Mouse (Mus musculus) left cerebral cortex, adult 8-10 months (tissue): ENCODE measurements around the gene Pnrc2. TPM values are rescaled to one million over a fixed set of nuclear protein-coding genes. Genes with fewer than 3 reads are reported as not detected.

ENCODE experiments used
- DNase-seq, 2 experiments: peaks; one replicate each; pipeline ENCODE4 v3.0.0; 2022; ENCODE audit warnings: low spot score in 2 of 2
- total RNA-seq, 4 experiments: library from RNA; stranded (reverse); gene quantifications; 2 replicates each; pipeline ENCODE4 v1.2.4; 2022

Pnrc2 gene
- total RNA-seq, result 10 to 100 TPM; 39.6 to 49.8 (median 44.9) TPM

DNA sequence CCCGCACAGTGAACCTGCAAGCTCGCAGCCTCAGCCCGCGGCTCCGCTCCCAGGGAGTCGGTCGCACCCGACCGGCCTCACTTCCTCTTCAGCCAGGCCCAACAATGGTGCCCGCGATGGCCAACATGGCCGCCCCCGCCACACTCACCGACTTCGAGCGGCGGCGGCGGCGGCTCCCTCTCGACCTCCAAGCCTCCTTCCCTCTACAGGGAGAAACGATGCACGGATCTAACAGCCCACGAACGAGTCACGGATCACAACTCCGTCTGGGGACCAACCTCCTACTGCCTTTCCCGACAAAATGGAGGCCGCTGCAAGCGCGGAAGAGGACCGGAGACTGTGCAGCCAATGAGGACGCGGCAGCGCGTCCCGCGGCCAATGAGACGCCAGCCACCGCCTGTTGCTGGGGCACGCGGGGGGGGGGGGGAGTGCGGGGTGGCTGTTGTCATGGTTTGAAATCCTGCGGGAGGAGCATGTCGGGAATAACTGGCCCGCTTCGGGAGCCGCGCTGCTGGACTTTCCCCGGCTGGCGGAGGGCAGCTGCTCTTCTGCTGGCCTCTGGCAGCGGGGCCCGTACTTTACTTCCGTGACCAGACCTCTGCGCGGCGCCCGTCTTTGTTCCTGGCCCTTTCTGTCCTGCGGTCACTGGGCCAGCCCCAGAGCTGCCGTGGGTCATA, at the start of gene Pnrc2:
Gene Pnrc2 (minus strand): TSS at position 325 of the 677 bp plus-strand sequence.
- DNase-seq, result peak; percentile 84 to 89

DNA sequence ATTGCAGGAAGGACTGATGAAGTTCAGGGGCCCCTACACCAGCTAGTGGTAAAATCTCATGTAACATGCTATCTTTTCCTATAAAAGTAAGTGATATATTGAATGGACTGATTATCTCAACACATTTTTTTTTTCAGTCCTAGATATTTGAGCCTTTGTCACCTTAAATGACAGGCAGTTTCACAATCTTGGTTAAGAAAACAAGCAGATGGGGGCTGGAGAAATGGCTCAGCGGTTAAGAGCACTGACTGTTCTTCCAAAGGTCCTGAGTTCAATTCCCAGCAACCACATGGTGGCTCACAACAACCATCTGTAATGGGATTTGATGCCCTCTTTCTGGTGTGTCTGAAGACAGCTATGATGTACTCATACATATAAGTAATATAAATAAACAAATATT, 48.5 kb upstream of the Pnrc2 start:
- no peak for DNase-seq

DNA sequence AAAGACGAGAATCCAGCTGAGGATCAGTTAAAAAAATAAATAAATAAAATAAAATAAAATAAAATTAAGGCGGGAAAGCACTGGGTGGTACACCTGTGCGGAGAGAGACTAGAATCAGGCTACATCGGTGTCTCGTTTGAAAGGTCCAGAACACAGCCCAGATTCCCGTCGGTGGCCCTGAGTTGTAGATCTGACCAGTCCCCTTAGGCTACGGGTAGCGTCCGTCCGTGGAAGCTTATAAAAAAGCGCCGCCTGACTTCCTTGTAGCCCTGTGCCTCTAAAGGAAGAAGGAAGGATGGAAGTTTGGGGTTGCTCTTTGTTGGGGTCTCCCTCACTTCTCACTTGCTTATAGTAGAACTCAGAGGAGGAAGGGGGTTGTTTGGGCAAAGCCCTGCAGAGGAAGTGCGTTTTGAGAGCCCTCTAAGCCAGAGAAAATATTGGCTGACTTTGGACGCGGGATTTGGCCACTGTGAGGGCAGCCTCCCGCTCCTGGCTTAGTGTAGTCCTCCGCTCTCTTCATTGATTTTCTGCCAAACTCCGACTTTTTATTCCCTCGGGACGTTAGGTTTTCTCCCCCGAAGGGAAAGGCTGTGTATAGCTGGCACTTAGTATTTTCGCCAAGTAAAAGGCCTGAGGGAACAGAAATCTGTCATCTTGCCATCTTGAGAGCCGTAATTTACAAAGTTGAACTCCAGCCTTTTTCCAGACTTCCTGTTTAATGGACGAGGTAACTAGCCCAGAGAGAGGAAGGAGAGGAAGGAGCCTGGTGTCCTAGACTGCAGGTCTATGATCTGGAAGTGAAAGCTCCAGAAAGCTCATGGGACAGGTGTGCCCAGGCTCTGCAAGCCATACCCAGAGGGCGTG, 47.8 kb upstream of the Pnrc2 start:
- DNase-seq, result no peak

DNA sequence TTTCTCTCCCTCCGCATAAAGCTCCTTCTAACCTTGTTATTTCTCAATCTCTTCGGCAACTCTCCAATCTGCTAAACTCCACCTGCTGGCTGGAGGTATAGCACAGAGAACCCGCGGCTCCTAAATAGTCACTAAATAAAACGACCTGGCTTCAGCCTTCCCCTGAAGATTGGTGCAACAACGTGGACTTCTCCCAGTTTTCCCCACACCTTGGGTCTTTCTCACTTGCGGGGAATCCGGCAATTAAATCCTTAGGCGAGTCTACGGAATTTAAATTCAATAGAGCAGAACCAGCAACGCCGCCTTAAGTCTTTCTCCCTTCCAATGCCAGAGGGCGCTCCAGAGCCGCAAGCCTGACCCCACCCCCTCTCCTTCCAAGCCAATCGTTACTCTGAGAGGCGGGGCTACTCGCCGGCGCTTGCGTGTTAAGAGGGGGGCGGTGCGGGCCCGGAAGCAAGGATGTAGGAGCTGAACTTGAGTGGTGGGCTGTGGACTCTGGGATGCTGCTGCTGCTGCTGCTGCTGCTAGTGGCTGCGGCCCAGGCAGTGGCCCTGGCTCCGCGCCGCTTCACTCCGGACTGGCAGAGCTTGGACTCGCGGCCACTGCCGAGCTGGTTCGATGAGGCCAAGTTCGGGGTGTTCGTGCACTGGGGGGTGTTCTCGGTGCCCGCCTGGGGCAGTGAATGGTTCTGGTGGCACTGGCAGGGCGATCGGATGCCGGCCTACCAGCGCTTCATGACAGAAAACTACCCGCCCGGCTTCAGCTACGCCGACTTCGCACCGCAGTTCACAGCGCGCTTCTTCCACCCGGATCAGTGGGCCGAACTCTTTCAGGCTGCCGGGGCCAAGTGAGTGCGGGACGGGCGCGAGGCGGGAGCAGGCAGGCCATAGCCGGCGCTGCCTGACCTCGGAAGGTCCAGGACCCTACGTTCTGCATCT, 46.9 kb upstream of the Pnrc2 start, which contains the start of gene Fuca1:
Gene Fuca1 (plus strand): TSS at position 432 of the 938 bp plus-strand sequence.
- peak; percentile 89 for DNase-seq

DNA sequence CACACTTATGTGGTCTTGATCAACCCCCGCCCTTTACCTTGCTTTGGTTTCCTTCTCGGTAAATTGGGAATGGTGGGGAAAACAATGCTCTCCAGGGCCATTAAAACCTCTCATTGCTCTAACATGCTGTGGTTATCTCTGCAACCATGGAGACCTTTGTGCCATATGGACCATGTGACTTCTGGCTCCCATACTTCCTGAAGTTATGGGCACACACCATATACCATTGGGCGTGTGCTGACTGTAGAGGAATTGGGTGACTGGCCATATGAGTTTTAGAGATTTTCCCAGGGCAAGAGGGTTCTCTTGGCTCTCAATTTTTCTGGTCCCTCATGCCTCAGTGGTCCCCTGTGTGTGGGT, 45.6 kb upstream of the Pnrc2 start:
- DNase-seq, result no peak

DNA sequence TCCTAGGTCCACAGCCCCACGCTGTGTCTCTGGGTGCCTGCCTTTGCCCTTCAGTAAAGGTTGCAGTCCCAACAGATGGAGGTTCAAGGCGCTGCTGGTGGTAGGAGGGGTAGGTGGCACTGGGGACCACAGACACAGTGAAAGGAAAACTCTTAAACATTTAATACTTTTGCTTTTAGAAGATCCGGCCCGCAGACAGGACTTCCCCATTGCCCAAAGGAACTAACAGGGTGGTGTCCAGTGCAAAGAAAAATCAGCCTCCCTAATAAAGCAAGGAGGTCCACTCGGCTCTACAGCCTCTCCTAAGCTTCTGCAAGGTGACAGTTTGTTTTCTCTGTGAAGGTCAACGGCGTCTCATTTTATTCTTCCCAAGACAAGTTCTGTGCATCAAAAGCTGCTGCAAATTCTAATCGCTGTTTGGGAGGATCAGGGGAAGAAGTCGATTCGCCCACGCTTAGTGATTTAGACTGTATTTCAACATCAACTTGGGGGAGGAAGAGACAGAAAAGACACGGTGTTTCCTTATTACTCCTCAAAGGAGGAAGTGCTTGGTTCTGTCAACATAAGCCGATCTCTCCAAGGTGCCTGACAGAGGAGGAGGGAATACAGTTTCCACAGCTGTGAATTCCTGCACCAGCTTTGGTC, 45.1 kb upstream of the Pnrc2 start:
- no peak for DNase-seq

DNA sequence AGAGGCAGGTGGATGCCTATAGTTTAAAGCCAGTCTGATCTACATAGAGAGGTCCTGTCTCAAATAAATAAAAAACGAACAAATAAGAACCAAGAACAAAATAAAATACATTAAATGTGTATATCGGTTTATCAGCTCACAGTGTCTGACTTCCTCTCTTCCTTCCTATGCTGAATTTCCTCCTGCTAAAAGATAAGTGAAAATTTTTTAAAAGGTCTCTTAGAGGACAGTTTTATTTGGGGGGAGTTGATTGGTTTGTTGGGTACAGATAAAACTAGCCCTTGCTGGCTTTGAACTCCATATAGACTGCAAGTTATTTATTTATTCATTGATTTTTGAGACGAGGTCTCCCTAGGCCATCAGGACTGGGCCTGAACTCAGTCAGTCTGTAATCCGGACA, 39.8 kb upstream of the Pnrc2 start:
- DNase-seq, result no peak

DNA sequence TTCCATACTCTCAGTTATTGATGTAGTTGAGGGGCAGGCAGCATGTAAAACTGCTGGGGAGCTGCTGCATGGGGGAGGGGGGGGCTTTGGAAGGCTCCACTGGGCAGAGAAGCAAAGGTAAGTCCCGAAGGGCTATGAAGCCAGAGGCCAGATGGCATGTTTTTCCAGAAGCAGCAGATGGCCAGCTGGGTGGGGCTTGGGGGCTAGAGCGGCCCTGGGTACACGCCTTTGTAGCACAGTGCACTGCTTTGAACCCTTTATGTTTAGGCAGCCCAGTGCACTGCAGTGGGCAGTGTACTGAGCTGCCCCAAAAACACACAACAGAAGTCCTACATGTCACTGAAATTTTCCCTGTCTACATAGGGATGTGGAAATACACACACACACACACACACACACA, 39.2 kb upstream of the Pnrc2 start:
- no peak for DNase-seq

DNA sequence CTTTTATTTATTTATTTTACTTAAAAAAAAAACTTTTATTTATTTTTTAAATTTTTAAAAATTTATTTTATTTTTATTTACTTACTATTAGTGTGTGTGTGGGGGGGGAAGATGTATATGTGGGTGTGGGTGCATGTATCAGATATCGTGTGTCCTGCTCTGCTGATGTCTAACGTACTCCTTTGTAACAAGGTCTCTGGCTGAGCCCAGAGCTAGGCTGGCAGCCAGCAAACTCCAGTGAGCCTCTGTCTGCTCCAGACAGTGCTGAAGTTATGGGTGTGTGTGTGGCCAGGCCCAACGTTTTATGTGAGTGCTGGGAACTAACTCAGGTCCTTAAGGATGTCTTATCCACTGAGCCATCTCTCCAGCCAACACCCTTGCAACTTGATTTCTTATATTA, 38.5 kb upstream of the Pnrc2 start:
- no peak for DNase-seq

DNA sequence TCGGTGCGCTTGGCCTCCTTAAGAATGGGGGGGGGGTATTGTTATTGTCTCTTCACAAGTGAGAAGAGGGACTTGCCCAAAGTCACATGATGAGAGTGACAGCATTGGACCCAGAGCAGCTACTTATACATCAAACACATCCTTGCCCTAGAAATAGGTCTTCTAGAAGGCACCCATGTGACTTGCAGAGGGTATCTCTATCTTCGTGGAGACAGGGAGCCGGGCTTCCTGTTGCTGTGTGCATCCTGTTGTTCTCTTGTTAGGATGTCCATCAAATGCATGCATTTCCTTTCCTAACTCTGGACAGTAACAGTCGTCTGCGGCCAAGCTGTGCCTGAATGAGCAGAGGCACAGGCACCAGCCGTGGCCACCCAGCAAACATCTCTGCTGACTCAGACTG, 37.9 kb upstream of the Pnrc2 start:
- no peak for DNase-seq

DNA sequence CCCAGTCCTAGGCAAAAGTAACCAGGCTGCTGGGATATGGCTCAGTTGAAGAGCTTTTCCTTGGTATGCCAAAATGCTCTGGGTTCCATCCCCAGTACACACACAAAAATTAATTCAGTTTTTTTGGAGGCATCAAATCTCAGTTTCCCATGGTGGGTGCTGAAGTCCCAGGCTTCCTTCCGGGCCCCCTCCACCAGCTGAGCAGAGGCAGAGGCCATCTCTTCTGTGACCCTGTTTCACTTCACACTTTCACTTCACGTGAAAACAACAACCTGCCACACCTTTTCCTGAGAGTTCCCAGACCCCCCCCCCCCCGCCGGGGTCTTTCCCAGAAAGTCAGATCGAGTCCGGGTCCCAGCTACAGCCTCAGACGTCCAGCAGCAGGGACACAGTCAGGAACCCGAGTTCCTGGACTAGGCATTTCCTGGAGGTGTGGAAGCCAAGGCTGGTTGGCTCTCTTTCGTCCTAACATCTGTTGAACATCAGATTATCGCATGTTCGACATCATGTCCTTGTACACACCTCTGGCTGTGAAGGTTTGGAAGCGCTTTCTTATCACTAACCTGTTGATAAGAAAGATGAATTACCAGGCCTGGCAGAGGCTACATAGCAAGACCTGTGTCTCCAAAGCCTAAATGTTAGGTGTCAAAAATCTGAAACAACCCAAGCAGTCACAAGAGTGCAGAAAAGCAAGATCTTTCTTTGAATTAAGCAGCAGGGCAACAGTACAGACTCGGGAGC, 35.8 kb upstream of the Pnrc2 start:
- DNase-seq, result no peak

DNA sequence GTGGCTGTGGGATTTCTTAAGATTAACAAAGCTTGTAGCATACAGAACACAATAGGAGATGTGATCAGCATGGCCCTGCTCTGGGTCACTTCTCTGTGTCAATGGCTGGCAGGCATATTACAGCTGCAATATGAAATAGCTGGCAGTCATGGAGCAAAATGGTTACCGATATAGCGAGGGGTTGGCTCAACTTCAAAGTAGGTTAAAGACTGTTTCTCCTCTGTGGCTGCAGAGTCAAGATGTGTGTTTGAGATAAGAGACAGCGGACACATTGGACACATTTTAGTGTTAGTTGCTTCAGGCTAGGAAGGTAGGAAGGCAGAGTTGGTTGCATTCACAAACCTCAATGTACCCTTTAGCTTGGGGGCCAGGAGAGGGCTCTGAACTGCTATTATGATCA, 33.0 kb upstream of the Pnrc2 start:
- DNase-seq, result no peak

DNA sequence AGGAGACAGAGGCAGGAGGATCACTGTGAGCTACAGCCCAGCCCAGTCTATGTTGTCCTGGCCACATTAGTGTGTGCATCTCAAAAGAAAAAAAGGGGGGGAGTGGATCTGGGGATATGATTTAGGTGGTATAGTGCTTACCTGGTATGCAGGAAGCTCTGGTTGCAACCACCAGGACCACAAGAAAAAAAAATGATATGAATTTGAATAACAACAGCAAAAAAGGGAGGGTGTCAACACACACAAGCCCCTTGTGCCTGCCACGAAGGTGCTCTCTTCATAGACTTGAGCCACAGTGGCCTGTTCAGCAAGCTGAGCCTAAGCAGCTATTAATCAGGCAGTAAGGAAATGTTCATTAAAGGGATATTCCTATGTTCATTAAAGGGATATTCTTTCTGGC, 31.2 kb upstream of the Pnrc2 start:
- DNase-seq, result no peak

DNA sequence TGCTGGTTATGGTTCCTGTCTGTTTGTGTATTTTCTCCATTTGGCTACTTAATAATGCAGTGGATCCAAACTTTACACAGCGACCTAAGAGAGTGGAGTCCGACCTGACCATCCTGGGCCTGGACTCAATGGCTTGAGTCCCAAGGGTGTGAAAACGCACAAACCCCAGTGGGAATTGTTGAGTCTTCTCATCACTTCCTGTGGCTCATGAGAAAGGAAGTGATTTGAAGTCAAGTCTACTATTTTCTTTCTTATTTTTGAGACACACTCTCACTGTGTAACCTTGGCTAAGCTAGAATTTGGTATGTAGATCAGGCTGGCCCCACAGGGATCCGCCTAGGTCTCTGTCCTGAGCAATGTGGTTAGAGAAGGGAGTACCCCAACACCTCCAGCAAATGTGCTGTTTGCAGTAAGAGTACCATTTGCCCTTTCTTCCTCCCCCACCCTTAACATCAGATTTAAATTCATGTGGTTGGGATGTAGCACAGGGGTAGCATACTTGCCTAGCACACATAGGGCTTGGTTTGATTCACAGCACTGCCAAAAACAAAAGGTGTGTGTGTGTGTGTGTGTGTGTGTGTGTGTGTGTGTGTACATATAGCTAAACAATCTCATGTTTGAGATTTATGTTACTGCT, 29.1 kb upstream of the Pnrc2 start:
- no peak for DNase-seq

DNA sequence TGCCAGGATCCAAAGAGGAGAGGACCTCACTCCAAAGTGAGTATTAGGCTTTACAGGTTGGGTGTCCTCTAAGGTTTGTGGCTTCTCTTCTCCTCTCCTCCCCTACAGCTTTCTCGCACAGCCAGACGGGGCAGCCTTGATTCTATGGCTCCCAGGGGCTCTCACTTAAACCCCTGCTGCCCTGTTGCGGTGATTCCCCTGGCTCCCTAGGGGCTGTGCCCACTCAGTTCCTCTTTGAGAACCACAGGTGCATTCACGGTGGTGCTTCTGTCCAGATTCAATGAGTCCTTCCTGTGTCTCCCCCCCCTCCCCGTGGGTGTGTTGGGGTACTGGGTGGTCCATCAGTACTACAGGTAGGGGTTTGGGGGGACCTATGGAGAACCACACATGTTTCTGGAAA, 26.4 kb upstream of the Pnrc2 start:
- DNase-seq, result no peak

DNA sequence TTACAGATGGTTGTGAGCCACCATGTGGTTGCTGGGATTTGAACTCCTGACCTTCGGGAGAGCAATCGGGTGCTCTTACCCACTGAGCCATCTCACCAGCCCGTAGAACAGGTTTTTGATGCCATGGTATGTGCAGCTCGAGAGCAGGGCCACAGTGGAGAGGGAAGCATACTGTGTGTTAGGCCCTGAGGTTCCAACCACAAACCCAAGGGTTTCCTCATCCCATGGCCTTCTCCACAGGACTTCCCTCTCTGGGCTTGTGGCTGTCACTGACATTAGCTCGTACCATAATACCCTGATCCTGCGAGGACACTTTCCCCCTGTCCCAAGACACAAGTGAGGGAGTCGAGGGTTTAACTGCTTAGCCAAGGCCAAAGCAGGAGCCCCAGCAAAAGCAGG, 25.4 kb upstream of the Pnrc2 start:
- no peak for DNase-seq

DNA sequence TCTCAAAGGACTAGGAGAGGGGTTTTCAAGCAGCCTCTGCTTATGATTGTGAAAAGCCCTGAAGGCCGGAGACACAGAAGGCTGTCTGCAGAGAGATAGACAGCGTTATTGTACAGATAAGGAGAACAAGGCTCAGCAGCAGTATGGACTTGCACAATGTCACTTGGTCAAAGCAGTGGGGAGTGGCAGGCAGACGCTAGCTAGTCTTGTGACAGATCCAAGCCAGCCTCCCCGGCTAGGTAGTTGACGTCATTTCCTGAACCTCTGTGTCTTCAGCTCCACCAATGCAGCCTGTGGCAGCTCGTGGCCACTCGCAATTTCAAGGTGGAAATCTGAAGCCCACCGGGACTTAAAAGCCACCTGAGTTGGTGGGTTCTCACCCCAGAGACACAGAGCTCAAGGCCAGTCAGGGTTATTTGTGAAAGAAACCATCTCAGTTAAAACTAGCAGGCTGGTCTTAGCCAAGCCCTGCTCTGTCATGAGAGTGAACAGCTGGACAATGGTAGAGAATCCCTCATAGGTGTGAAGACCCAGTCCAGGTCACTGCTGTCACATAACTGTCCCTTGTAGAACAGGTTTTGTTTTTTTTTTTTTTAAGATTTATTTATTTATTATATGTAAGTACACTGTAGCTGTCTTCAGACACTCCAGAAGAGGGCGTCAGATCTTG, 24.9 kb upstream of the Pnrc2 start:
- DNase-seq, result no peak

DNA sequence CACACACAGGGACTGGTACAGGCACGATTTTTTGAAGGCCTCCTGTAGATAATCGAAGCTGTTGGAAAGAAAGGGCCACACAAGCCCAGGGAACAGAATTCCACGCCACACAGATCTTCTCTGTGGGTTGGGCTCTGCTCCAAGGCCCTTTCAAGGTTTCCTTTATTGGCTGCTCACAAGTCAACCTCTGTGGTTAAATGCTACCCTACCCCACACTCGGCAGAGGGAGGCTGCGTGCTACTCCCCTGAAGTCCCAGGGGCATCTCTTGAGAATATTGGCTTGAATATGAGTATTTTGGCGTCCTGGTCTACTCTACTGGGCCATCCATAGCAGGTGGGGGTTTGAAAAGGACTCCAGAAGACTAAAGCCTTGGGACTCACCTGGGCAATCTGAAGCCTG, 22.5 kb upstream of the Pnrc2 start:
- DNase-seq, result no peak

DNA sequence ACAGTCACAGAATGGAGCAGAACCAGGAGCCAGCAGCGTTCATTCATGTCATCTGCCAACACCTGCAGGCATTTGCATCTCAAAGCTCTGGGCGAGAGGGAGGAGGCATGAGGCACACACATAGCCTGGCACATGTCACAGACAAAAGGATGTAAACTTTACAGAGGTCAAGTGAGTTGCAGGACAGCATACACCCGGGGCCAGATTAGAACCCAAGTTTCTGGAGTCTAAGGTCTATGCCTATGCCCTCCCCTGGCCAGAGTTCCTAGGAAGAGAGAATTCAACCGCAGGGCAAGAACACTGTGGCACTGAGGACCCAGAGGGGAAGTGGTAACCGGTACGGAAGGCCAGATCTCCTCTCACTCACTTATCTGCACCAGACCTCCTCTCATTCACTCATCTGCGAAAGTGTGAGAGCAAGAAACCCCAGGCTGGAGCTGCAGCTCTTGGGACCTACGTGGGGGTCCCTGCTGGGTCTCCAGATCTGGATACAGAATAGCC, 21.5 kb upstream of the Pnrc2 start, which contains the start of gene Cnr2:
Gene Cnr2 (plus strand): TSS at position 324 of the 501 bp plus-strand sequence.
- no peak for DNase-seq
